Mouse (Mus musculus) intestine, embryonic 15.5 days (tissue): ENCODE results near the gene Atg9a. TPM values are rescaled to one million over a fixed set of nuclear protein-coding genes. Genes with fewer than 3 reads are reported as not detected.
"Not testable (repeated sequence)": the region's sequence is repeated elsewhere in the genome, so short reads cannot be mapped to it uniquely, and the experiment has no call there.

Source experiments
- ATAC-seq: fragments of 200-750 bp; cut with Nextera tagmentation; 2 replicates; pipeline ENCODE4 v1.8.0; 2017; ENCODE audit warnings: moderate TSS enrichment, moderate library complexity
- H3K27ac ChIP-seq: fragments of 300-500 bp; sonication (generic); 2 replicates; pipeline ENCODE4 v1.5.1; 2015; ENCODE audit warnings: mild to moderate bottlenecking, inconsistent platforms
- H3K27me3 ChIP-seq: fragments of 300-500 bp; sonication (generic); replicated peaks from 2 replicates; pipeline ENCODE4 v1.6.1; 2015; ENCODE audit warnings: inconsistent platforms
- H3K36me3 ChIP-seq: fragments of 300-500 bp; sonication (generic); 2 replicates; pipeline ENCODE4 v1.6.1; 2015; ENCODE audit warnings: inconsistent platforms
- H3K4me1 ChIP-seq: fragments of 300-500 bp; sonication (generic); replicated peaks from 2 replicates; pipeline ENCODE4 v1.6.1; 2015; ENCODE audit warnings: inconsistent platforms
- H3K4me2 ChIP-seq: fragments of 300-500 bp; sonication (generic); replicated peaks from 2 replicates; pipeline ENCODE4 v1.6.1; 2015; ENCODE audit warnings: mild to moderate bottlenecking, inconsistent platforms
- H3K4me3 ChIP-seq: fragments of 300-500 bp; sonication (generic); replicated peaks from 2 replicates; pipeline ENCODE4 v1.5.1; 2015; ENCODE audit warnings: inconsistent platforms
- H3K9ac ChIP-seq: fragments of 300-500 bp; sonication (generic); 2 replicates; pipeline ENCODE4 v1.6.1; 2015; ENCODE audit warnings: inconsistent platforms
- H3K9me3 ChIP-seq: fragments of 300-500 bp; sonication (generic); 2 replicates; pipeline ENCODE4 v1.6.1; 2016; ENCODE audit warnings: inconsistent platforms
- WGBS: fragments of 180-500 bp; shearing (Covaris S2); methylation state at CpG from one replicate; pipeline ENCODE4 v1.1.7; 2015; 5-methylcytosine and 5-hydroxymethylcytosine counted together
- polyA plus RNA-seq: library from polyadenylated mRNA; unstranded; fragments of >200 nt; fragmentation: Nextera tagmentation; extraction: Ambion mirVana; gene quantifications from 2 replicates; pipeline ENCODE4 v1.2.1, GENCODE M21; 2015

Atg9a gene
- polyA plus RNA-seq, result 27.6 and 28.3 TPM in 2 replicates

DNA sequence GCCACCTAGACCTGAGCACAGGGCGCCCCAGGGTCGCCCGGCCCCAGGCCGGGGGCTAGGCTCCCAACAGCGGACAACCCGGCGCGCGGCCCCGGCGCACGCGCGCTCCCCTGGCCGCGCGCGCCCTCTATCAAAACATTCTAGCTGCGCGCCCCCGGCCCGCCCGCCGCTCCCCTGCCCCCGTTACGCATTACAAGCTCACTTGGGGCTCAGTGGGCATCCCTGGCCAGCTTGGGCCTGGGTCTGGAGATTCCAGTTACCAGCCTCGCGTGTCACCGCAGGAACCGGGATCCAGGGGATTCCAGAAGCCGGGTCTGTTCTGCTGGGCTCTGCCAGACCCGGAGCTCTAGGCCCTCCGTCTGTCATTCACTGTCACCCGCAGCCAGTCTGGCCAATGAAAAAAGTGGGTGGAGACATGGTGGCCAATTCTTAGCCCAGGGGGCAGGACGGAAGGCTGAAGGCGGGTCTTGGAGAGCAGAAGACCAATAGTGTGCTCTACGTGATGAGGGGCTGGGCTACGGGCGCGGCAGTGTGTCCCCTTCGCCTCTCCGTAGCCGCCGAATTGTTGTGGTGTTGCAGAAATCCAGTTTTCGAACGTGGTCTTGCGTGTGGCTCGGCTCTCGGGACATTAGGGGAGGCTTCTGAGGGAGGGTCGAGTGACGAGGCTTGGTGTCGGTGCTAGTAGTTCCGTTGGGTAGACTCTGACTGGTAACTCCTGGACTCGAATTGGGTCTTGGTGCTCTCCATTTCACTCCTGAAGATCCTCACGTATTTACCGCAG is at the start of gene Atg9a, which contains the start of gene Ankzf1:
Atg9a (minus strand) TSS at position 575 of the 781 bp plus-strand sequence.
Ankzf1 (plus strand) TSS at position 530 of the 781 bp plus-strand sequence.
- H3K9ac ChIP-seq, result peak within 1 kb of the TSS; percentile 83
- peak within 1 kb of the TSS; percentile 84 for H3K4me2 ChIP-seq
- H3K9me3 ChIP-seq, result no peaks in the 10 kb centered on the region
- H3K36me3 ChIP-seq, result peaks cover 18% of the 10 kb centered on the region
- under 1% methylated on average over 56 of the region's 56 CpGs for WGBS
- H3K27ac ChIP-seq, result peak within 1 kb of the TSS; percentile 90
- H3K27me3 ChIP-seq, result no peaks in the 10 kb centered on the region
- H3K4me1 ChIP-seq, result peaks cover 12% of the 10 kb centered on the region; the same call in 1 of the 2 replicates
- H3K4me3 ChIP-seq, result peak within 1 kb of the TSS; percentile 77
- peak; percentile 99 for ATAC-seq

GRCm38 (mm10) chr1:75239591-75239990 is 47.6 kb upstream of the Atg9a start:
- Histone ChIP-seq H3K36me3 (no peaks in the 10 kb centered on the region), H3K4me2 (no peak overlapping the region), H3K4me3 (no peak overlapping the region), H3K4me1 (peaks cover 7% of the 10 kb centered on the region; the same call in 1 of the 2 replicates), H3K27me3 (no peaks in the 10 kb centered on the region), H3K27ac (no peak overlapping the region), H3K9me3 (no peaks in the 10 kb centered on the region), H3K9ac (no peak overlapping the region)
- WGBS, result 85% methylated on average over 10 of the region's 10 CpGs
- ATAC-seq, result no peak

DNA sequence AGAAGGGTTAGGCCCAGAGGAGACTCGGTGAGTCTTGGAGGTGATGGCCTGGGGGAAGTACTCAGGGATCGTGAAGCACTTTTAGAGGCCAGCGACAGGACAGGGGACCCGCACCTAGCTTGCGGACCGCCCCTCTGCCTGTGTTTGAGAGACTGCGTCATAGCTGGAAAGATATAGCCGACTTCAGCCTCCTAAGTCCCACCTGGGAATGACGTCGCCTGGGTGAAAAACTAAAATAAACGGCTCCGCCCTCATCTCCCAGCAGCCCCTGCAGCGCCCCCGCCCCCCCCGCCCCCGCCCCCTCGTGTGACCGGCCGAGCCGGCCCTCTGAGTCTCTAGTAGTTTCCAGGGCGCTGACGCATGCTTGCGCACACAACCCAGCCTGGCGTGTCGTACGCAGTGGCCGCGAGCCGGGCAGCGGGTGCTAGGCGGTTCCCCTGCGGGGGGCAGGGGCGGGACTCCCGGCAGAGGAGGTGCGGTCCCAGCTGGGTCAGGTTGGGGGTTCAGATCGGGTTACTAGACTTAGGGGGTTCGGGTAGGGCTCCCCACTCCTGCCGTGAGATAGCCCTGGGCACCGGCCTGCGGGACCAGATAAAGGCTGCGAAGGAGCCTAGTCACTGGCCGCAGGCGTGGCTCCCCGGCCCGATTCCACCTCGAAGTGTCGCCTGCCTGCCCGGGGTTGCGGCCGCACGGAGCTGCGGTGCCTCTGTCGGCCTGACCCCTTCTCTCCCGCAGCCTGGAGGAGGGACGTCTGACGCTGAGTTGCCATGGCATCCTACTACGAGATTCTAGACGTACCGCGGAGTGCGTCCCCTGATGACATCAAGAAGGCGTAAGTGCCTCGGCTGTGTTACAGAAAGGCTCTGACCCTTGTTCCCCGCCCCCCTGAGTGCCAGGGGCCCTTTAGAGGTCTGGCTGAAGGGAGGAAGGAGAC is 44.4 kb upstream of the Atg9a start, which contains the start of gene Dnajb2:
Dnajb2 (plus strand) TSS at position 290 of the 934 bp plus-strand sequence.
- under 1% methylated on average over 64 of the region's 64 CpGs for WGBS

DNA sequence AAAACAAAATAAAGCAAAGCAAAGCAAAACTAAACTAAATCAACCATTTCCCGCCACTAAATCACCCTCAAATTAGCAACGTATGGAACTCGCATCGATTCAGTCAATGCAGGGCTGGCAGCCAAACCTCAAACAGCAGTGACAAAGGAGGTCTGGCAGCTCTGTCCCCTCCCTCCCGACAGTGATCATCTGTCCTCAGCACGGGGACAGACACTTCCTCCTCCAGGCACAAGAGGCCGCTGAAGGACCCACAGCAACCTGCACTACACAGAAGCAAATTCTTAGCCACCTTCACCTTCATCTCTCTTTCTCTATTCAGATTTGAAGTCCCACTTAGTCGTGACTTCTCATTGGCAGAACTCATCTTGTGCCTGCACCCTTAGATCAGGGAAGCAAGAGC is 42.6 kb upstream of the Atg9a start:
- H3K4me3 ChIP-seq, result no peak overlapping the region
- H3K36me3 ChIP-seq, result no peaks in the 10 kb centered on the region
- no peak overlapping the region for H3K4me2 ChIP-seq
- H3K27me3 ChIP-seq, result no peaks in the 10 kb centered on the region
- peak; percentile 40; the same call in 1 of the 2 replicates for ATAC-seq
- no peak overlapping the region for H3K9ac ChIP-seq
- no peak overlapping the region for H3K27ac ChIP-seq
- peaks cover 9% of the 10 kb centered on the region; the same call in 1 of the 2 replicates for H3K4me1 ChIP-seq
- 1% methylated on average over 8 of the region's 8 CpGs for WGBS
- H3K9me3 ChIP-seq, result no peaks in the 10 kb centered on the region

More for the DNA sequence above, 44.4 kb upstream of the Atg9a start, which contains the start of gene Dnajb2:
- Histone ChIP-seq H3K36me3 (no peaks in the 10 kb centered on the region), H3K4me2 (peak within 1 kb of the TSS; percentile 94), H3K4me1 (peaks cover 9% of the 10 kb centered on the region; the same call in 1 of the 2 replicates), H3K4me3 (peak within 1 kb of the TSS; percentile 75), H3K27me3 (no peaks in the 10 kb centered on the region), H3K9ac (peak within 1 kb of the TSS; percentile 80), H3K27ac (peak within 1 kb of the TSS; percentile 83), H3K9me3 (no peaks in the 10 kb centered on the region)
- peak; percentile 97 for ATAC-seq

GRCm38 (mm10) chr1:75232489-75232888 is 40.5 kb upstream of the Atg9a start:
- not testable (repeated sequence) for H3K27ac ChIP-seq, H3K36me3 ChIP-seq, H3K27me3 ChIP-seq, H3K4me3 ChIP-seq, H3K4me2 ChIP-seq, H3K9ac ChIP-seq, H3K4me1 ChIP-seq, ATAC-seq, H3K9me3 ChIP-seq
- WGBS, result 73% methylated on average over 4 of the region's 4 CpGs

- H3K9ac ChIP-seq, result no peak within 1 kb of the TSS
- H3K4me3 ChIP-seq, result no peak within 1 kb of the TSS
- ATAC-seq, result no peak
- H3K4me1 ChIP-seq, result 0 out of 2 replicates have a peak, but pooled peaks cover 2% of the 10 kb centered on the region
- H3K27me3 ChIP-seq, result no peaks in the 10 kb centered on the region
- 66% methylated on average over 5 of the region's 5 CpGs for WGBS
- H3K36me3 ChIP-seq, result no peaks in the 10 kb centered on the region
- H3K4me2 ChIP-seq, result no peak within 1 kb of the TSS
- H3K27ac ChIP-seq, result no peak within 1 kb of the TSS
- H3K9me3 ChIP-seq, result no peaks in the 10 kb centered on the region
These were observed 39.7 kb upstream of the Atg9a start, which contains the start of gene A630095N17Rik for GRCm38 (mm10) chr1:75231664-75232152. Gene A630095N17Rik, minus strand, starts transcription at chr1:75232102.

DNA sequence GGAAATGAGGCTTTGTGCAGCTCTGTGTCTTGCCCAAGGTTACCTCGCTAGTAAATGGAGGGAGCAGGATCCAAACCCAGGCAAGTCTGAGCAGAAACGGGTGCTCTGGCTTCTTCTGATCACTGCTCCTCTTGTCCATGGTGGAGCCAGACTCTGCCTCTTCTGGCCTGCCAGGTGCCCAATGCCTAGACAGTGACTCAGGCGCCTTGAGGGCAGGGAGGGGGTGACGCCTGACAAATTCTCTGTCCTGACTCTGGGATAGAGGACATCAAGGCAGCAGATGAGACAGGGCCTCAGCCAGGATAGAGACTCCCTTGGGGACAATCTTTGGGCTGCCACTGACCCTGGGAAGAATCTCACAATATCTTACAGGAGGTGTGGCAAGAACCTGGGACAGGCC is 39.2 kb upstream of the Atg9a start:
- WGBS, result 76% methylated on average over 4 of the region's 4 CpGs
- no peak overlapping the region for H3K4me2 ChIP-seq
- H3K36me3 ChIP-seq, result no peaks in the 10 kb centered on the region
- H3K27ac ChIP-seq, result no peak overlapping the region
- H3K4me3 ChIP-seq, result no peak overlapping the region
- no peak for ATAC-seq
- no peaks in the 10 kb centered on the region for H3K9me3 ChIP-seq
- H3K9ac ChIP-seq, result no peak overlapping the region
- 0 out of 2 replicates have a peak, but pooled peaks cover 2% of the 10 kb centered on the region for H3K4me1 ChIP-seq
- no peaks in the 10 kb centered on the region for H3K27me3 ChIP-seq

DNA sequence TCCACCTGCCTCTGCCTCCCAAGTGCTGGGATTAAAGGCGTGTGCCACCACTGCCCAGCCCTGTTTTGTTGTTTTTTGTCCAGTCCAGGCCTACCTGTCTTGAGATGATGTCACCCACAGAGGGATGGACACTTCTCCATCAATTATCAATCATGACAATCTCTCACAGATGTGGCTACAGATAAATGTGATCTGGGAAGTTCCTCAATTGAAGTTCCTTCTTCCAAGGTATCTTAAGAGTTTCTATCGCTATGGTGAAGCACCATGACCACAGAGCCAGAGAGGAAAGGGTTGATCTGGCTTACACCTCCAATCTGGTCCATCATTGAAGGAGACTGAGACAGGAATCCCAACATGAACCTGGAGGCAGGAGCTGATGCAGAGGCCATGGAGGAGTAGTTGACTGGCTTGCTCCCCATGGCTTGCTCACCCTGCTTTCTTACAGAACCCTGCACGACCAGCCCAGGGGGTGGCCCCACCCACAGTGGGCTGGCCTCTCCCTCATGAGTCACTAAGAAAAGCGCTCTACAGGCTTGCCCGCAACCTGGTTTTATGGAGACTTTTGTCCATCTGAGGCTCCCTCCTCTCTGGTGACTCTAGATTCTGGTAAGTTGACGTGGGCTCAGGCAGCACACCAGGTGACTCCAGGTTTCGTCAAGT is 38.5 kb upstream of the Atg9a start:
- Histone ChIP-seq H3K4me3 (no peak overlapping the region), H3K4me1 (0 out of 2 replicates have a peak, but pooled peaks cover 2% of the 10 kb centered on the region), H3K27ac (no peak overlapping the region), H3K9me3 (no peaks in the 10 kb centered on the region), H3K9ac (0 out of 2 replicates have a peak overlapping the region, but pooled peaks have one; percentile 8), H3K27me3 (no peaks in the 10 kb centered on the region), H3K36me3 (no peaks in the 10 kb centered on the region), H3K4me2 (no peak overlapping the region)
- ATAC-seq, result no peak
- WGBS, result 63% methylated on average over 7 of the region's 7 CpGs

GRCm38 (mm10) chr1:75229158-75229557 is 37.2 kb upstream of the Atg9a start:
- no peaks in the 10 kb centered on the region for H3K36me3 ChIP-seq
- H3K27ac ChIP-seq, result no peak overlapping the region
- ATAC-seq, result no peak
- no peaks in the 10 kb centered on the region for H3K27me3 ChIP-seq
- WGBS, result 70% methylated on average over 4 of the region's 4 CpGs
- no peak overlapping the region for H3K9ac ChIP-seq
- no peak overlapping the region for H3K4me3 ChIP-seq
- H3K4me1 ChIP-seq, result 0 out of 2 replicates have a peak, but pooled peaks cover 2% of the 10 kb centered on the region
- no peaks in the 10 kb centered on the region for H3K9me3 ChIP-seq
- no peak overlapping the region for H3K4me2 ChIP-seq

GRCm38 (mm10) chr1:75227653-75228052 is 35.7 kb upstream of the Atg9a start:
- H3K4me3 ChIP-seq, result no peak overlapping the region
- H3K9ac ChIP-seq, result no peak overlapping the region
- H3K4me1 ChIP-seq, result 0 out of 2 replicates have a peak, but pooled peaks cover 2% of the 10 kb centered on the region
- no peaks in the 10 kb centered on the region for H3K36me3 ChIP-seq
- no peak for ATAC-seq
- no peaks in the 10 kb centered on the region for H3K9me3 ChIP-seq
- H3K4me2 ChIP-seq, result no peak overlapping the region
- WGBS, result 62% methylated on average over 1 of the region's 1 CpGs
- H3K27me3 ChIP-seq, result no peaks in the 10 kb centered on the region
- H3K27ac ChIP-seq, result no peak overlapping the region

DNA sequence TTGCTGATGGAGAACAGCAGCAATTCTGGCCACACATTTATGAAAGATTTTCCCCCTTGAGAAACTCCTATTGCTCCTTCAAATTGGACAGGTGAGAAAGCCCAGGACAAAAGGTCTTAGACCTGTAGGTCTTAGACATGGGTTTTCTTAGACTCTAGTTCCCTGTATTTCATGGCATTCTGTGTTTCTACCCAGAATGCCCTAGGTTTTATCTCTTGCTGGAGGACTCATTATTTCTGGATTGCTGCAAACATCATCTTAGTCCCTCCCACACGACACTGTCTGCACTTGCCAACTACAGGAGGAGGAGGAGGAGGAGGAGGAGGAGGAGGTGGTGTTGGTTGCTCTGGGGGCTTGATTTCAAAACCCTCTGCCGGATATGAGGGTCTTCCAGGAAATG is 34.1 kb upstream of the Atg9a start:
- no peaks in the 10 kb centered on the region for H3K4me1 ChIP-seq
- H3K27me3 ChIP-seq, result 0 out of 2 replicates have a peak, but pooled peaks cover 6% of the 10 kb centered on the region
- H3K27ac ChIP-seq, result no peak overlapping the region
- no peak for ATAC-seq
- no peak overlapping the region for H3K9ac ChIP-seq
- H3K36me3 ChIP-seq, result no peaks in the 10 kb centered on the region
- H3K9me3 ChIP-seq, result no peaks in the 10 kb centered on the region
- no peak overlapping the region for H3K4me3 ChIP-seq
- no peak overlapping the region for H3K4me2 ChIP-seq
- 59% methylated on average over 2 of the region's 2 CpGs for WGBS
